Mouse (Mus musculus) stomach, postnatal 0 days (tissue): ENCODE measurements around the gene Pdlim1. TPM values are rescaled to one million over a fixed set of nuclear protein-coding genes. Genes with fewer than 3 reads are reported as not detected.

Experiments used
- ATAC-seq: fragments of 200-750 bp; cut with Nextera tagmentation; 2 replicates; pipeline ENCODE4 v1.8.0; 2017; ENCODE audit not compliant: low FRiP score, low TSS enrichment
- DNase-seq: peaks from one replicate; pipeline ENCODE4 v3.0.0-alpha.2; 2016; ENCODE audit warnings: low spot score
- H3K27ac ChIP-seq: fragments of 300-500 bp; sonication (generic); replicated peaks from 2 replicates; pipeline ENCODE4 v1.5.1; 2014; ENCODE audit warnings: mild to moderate bottlenecking, control low read depth
- H3K27me3 ChIP-seq: fragments of 300-500 bp; sonication (generic); 2 replicates; pipeline ENCODE4 v1.6.1; 2014; ENCODE audit warnings: low read length; ENCODE audit not compliant: control insufficient read depth, insufficient read depth
- H3K36me3 ChIP-seq: fragments of 300-500 bp; sonication (generic); 2 replicates; pipeline ENCODE4 v1.6.1; 2014; ENCODE audit warnings: low read length, mixed read lengths; ENCODE audit not compliant: control insufficient read depth, insufficient read depth
- H3K4me1 ChIP-seq: fragments of 300-500 bp; sonication (generic); replicated peaks from 2 replicates; pipeline ENCODE4 v1.6.1; 2014; ENCODE audit warnings: antibody characterized with exemption; ENCODE audit not compliant: control insufficient read depth, insufficient read depth
- H3K4me2 ChIP-seq: fragments of 300-500 bp; sonication (generic); replicated peaks from 2 replicates; pipeline ENCODE4 v1.6.1; 2014; ENCODE audit warnings: low read depth, mild to moderate bottlenecking, control low read depth, moderate library complexity
- H3K4me3 ChIP-seq: fragments of 300-500 bp; sonication (generic); 2 replicates; pipeline ENCODE4 v1.5.1; 2014; ENCODE audit warnings: low read depth, low read length, control low read depth
- H3K9ac ChIP-seq: fragments of 300-500 bp; sonication (generic); 2 replicates; pipeline ENCODE4 v1.6.1; 2014; ENCODE audit warnings: mild to moderate bottlenecking, low read length, control low read depth, mixed read lengths
- H3K9me3 ChIP-seq: fragments of 300-500 bp; sonication (generic); 2 replicates; pipeline ENCODE4 v1.6.1; 2016; ENCODE audit warnings: low read length; ENCODE audit not compliant: control insufficient read depth
- CTCF ChIP-seq: IDR thresholded peaks from 2 replicates; pipeline ENCODE4 v1.5.1; 2016; ENCODE audit warnings: antibody characterized with exemption, low read depth, mild to moderate bottlenecking, moderate library complexity
- EP300 ChIP-seq: optimal IDR thresholded peaks from 2 replicates; pipeline ENCODE3; 2016; ENCODE audit warnings: antibody characterized with exemption
- WGBS: fragments of 180-500 bp; shearing (Covaris S2); extraction: QIAGEN DNeasy Blood & Tissue Kit; methylation state at CpG from one replicate; pipeline ENCODE4 v1.1.7; 2014; 5-methylcytosine and 5-hydroxymethylcytosine counted together
- polyA plus RNA-seq: library from polyadenylated mRNA; unstranded; fragments of >200 nt; fragmentation: Nextera tagmentation; extraction: Ambion mirVana; gene quantifications from 2 replicates; pipeline ENCODE4 v1.2.1, GENCODE M21; 2015

Gene Pdlim1
- polyA plus RNA-seq, 1 experiment from 2014 or later: 298 TPM

DNA sequence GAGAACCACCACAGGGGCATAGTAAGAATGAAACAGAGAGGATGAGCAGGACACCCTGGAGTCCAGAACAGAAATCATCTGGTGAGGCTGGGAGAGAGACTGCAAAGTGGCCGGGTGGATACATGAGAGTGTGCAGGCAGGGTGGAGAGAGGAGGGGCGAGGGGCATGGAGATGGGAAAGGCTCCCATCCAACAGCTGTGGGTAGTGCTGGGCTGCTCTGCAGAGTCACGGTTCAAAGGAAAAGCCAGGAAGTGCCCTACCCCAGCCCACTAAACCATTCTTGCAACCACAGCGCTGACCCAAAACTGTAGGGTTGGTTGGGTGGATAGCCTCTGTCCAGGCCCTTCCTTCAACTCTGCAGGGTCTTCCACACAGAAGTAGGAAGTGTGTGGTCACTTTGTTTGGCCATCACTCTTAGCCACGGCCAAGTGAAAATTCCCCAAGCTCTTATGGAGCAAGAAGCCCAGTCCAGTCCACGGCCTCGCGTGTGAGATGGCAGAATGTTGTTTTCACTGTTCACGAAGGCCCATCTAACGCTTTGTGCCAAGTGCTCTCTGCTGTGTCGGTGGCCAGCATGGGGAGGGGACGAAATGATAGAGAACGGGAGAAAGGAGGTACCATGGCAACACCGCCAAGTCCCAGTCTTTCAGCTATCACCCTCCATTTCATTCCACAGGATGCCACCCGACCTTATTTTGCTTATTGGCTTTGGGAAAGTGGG is 38.9 kb upstream of the Pdlim1 start:
- Histone ChIP-seq H3K9ac (no peak overlapping the region), H3K9me3 (no peaks in the 10 kb centered on the region), H3K36me3 (peaks cover 6% of the 10 kb centered on the region; the same call in 1 of the 2 replicates), H3K4me1 (no peaks in the 10 kb centered on the region), H3K27me3 (no peaks in the 10 kb centered on the region), H3K4me3 (no peak overlapping the region), H3K4me2 (no peak overlapping the region), H3K27ac (no peak overlapping the region)
- ATAC-seq (no peak), DNase-seq (no peak)
- TF ChIP-seq CTCF: no peak
- 88% methylated on average over 15 of the region's 15 CpGs for WGBS

DNA sequence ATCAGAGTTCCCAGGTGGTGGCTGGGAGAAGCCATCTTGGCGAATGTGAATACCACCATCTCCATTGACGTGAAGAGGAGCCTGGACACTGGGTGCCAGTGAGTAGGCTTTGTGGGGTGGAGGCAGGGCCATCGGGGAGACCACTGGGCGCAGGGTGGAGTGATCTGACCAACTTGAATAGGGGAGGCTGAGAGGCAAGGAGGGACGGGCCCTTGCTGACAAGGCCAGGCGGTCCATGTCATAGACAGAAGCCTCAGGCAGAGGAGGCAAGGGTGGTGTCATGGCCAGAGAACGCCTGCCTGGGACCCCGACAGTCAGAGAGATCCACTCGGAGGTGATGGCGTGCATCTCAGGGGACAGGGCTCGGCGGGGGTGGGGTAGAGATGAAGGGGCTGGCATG is 38.3 kb upstream of the Pdlim1 start:
- WGBS: 95% methylated on average over 12 of the region's 12 CpGs
- TF ChIP-seq CTCF (no peak), EP300 (no peak)
- H3K27me3 ChIP-seq: no peaks in the 10 kb centered on the region
- no peak overlapping the region for H3K4me3 ChIP-seq
- no peak for ATAC-seq
- H3K9me3 ChIP-seq: no peaks in the 10 kb centered on the region
- no peak for DNase-seq
- no peaks in the 10 kb centered on the region for H3K4me1 ChIP-seq
- H3K36me3 ChIP-seq: peaks cover 6% of the 10 kb centered on the region; the same call in 1 of the 2 replicates
- H3K4me2 ChIP-seq: no peak overlapping the region
- no peak overlapping the region for H3K9ac ChIP-seq
- H3K27ac ChIP-seq: no peak overlapping the region

DNA sequence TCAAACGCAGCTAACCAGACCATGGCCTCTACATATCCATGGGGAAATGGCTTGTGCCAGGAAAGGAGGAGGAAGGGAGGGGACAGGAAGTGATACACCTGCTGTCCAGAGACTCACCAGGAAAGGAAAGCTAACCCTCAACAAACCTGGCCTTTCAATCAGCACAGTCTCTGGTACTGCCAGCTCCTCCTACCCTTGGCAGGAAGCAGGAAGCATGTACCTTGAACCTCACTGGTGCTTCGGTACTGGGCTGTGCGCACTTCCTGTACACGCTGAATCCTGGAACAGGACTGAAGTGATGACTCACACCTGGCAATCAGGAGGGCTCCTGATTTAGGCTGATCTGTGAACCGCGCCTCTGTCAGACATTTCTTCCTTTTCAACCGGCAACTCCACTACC is 35.9 kb upstream of the Pdlim1 start:
- H3K4me2 ChIP-seq: no peak overlapping the region
- peaks cover 6% of the 10 kb centered on the region; the same call in 1 of the 2 replicates for H3K36me3 ChIP-seq
- ATAC-seq: peak; percentile 91
- no peaks in the 10 kb centered on the region for H3K9me3 ChIP-seq
- 72% methylated on average over 7 of the region's 7 CpGs for WGBS
- H3K27me3 ChIP-seq: no peaks in the 10 kb centered on the region
- TF ChIP-seq EP300: no peak
- no peak for TF ChIP-seq CTCF
- DNase-seq: peak; percentile 44
- no peak overlapping the region for H3K9ac ChIP-seq
- no peak overlapping the region; the same call in 1 of the 2 replicates for H3K27ac ChIP-seq
- H3K4me1 ChIP-seq: no peaks in the 10 kb centered on the region
- H3K4me3 ChIP-seq: no peak overlapping the region

DNA sequence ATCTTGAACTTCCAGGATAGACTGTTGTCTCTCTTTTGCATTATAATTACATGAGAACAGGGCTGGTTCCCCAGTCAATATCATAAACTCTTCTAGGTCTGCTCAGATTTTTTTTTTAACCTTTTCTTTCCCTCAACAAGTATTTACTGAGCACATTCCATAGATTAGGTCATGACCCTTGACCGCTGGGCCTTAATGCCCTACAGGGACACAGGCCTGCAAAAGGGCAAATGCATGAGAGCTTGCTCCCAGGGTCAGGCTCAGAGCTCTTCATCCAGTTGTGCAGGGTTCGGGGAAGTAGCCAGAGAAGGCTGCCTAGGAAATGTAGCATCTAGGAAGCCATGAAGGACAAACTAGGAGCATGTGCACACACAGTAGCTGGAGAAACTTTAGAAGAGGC is 35.0 kb upstream of the Pdlim1 start:
- no peak overlapping the region for H3K9ac ChIP-seq
- no peak overlapping the region for H3K4me3 ChIP-seq
- TF ChIP-seq EP300 (no peak), CTCF (no peak)
- no peak for DNase-seq
- H3K4me1 ChIP-seq: no peaks in the 10 kb centered on the region
- WGBS: 69% methylated on average over 2 of the region's 2 CpGs
- H3K27ac ChIP-seq: no peak overlapping the region; the same call in 1 of the 2 replicates
- H3K9me3 ChIP-seq: no peaks in the 10 kb centered on the region
- no peaks in the 10 kb centered on the region for H3K27me3 ChIP-seq
- peaks cover 6% of the 10 kb centered on the region; the same call in 1 of the 2 replicates for H3K36me3 ChIP-seq
- ATAC-seq: no peak
- H3K4me2 ChIP-seq: no peak overlapping the region

DNA sequence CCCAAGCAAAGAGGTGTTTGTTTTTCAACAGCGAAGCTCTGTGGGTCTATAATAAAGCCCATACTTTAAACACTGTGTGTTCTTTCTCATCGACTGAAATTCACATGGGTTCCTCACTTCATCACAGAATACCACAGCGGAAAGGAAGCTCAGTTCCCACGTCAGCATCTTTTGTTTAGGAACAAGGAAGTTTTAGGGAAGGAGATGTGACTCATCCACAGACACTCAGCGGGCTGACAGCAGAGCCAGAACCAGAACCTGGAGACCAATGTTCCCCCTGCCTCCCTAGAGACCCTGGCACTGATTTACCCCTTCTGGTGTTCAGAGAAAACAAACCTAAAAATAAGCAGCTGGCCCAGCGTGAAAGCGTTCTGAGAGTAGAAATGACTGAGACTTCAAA is 33.8 kb upstream of the Pdlim1 start:
- no peak for ATAC-seq
- Histone ChIP-seq H3K27ac (no peak overlapping the region), H3K4me1 (no peaks in the 10 kb centered on the region), H3K4me2 (no peak overlapping the region), H3K4me3 (no peak overlapping the region), H3K36me3 (peaks cover 6% of the 10 kb centered on the region; the same call in 1 of the 2 replicates), H3K9me3 (no peaks in the 10 kb centered on the region), H3K9ac (no peak overlapping the region), H3K27me3 (no peaks in the 10 kb centered on the region)
- no peak for DNase-seq
- no peak for TF ChIP-seq EP300
- no peak for TF ChIP-seq CTCF
- 48% methylated on average over 7 of the region's 7 CpGs for whole genome bisulfite sequencing

DNA sequence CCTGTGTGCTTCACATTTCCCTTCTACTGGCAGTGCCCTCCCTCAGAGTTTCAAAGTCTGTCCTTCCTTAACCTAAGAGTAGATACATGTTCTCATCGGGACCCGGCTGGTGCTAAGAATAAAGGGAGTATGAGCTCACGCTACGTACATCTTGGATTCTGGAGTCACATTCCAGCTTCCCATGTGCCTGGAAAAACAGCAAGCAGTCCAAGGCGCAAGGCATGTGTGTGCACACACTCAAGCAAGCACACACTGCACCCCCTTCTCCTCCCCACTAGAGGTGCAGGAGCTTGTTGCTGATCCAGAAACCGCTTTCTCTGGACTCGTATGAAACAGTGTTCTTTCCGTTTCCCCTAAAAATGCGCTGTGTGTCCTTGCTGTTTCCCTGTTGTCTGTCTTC is 31.3 kb upstream of the Pdlim1 start:
- TF ChIP-seq EP300 (no peak), CTCF (peak; percentile 39; the same call in 1 of the 2 replicates)
- Histone ChIP-seq H3K4me1 (no peaks in the 10 kb centered on the region), H3K27ac (0 out of 2 replicates have a peak overlapping the region, but pooled peaks have one; percentile 24), H3K4me2 (no peak overlapping the region), H3K4me3 (no peak overlapping the region), H3K27me3 (no peaks in the 10 kb centered on the region), H3K9me3 (no peaks in the 10 kb centered on the region), H3K36me3 (no peaks in the 10 kb centered on the region; the same call in 1 of the 2 replicates), H3K9ac (no peak overlapping the region)
- ATAC-seq (peak; percentile 29; the same call in 1 of the 2 replicates), DNase-seq (no peak)
- WGBS: 70% methylated on average over 9 of the region's 9 CpGs
